Mouse (Mus musculus) forebrain, embryonic 14.5 days (tissue): Measurements from ENCODE around the gene Dock6. TPM values are rescaled to one million over a fixed set of nuclear protein-coding genes. Genes with fewer than 3 reads are reported as not detected.

ENCODE experiments used
- ATAC-seq: fragments of 200-750 bp; cut with Nextera tagmentation; 2 replicates; pipeline ENCODE4 v1.8.0; 2017; ENCODE audit warnings: mild to moderate bottlenecking, moderate library complexity
- DNase-seq: peaks from one replicate; pipeline ENCODE4 v3.0.0-alpha.2; 2015; ENCODE audit warnings: low spot score
- H3K27ac ChIP-seq: fragments of 300-500 bp; sonication (generic); 2 replicates; pipeline ENCODE4 v1.5.1; 2014; ENCODE audit warnings: low read depth, mild to moderate bottlenecking, control low read depth, low read length, moderate library complexity
- H3K27me3 ChIP-seq: fragments of 300-500 bp; sonication (generic); replicated peaks from 2 replicates; pipeline ENCODE4 v1.6.1; 2014; ENCODE audit warnings: low read length, control low read depth, mixed read lengths; ENCODE audit not compliant: control insufficient read depth, insufficient read depth
- H3K36me3 ChIP-seq: fragments of 300-500 bp; sonication (generic); 2 replicates; pipeline ENCODE4 v1.6.1; 2014; ENCODE audit warnings: low read length, control low read depth; ENCODE audit not compliant: control insufficient read depth, insufficient read depth
- H3K4me1 ChIP-seq: fragments of 300-500 bp; sonication (generic); 2 replicates; pipeline ENCODE4 v1.6.1; 2014; ENCODE audit warnings: antibody characterized with exemption, low read length, control low read depth; ENCODE audit not compliant: control insufficient read depth, insufficient read depth
- H3K4me2 ChIP-seq: fragments of 300-500 bp; sonication (generic); 2 replicates; pipeline ENCODE4 v1.6.1; 2014; ENCODE audit warnings: mild to moderate bottlenecking, control low read depth, low read length
- H3K4me3 ChIP-seq: fragments of 300-500 bp; sonication (generic); 2 replicates; pipeline ENCODE4 v1.5.1; 2014; ENCODE audit warnings: low read depth, low read length, control low read depth
- H3K9ac ChIP-seq: fragments of 300-500 bp; sonication (generic); 2 replicates; pipeline ENCODE4 v1.6.1; 2014; ENCODE audit warnings: mild to moderate bottlenecking, low read length, control low read depth, moderate library complexity
- H3K9me3 ChIP-seq: fragments of 300-500 bp; sonication (generic); replicated peaks from 2 replicates; pipeline ENCODE4 v1.6.1; 2016; ENCODE audit warnings: low read length, control low read depth, mixed read lengths; ENCODE audit not compliant: control insufficient read depth
- WGBS: fragments of 180-500 bp; shearing (Covaris S2); extraction: QIAGEN DNeasy Blood & Tissue Kit; methylation state at CpG from one replicate; pipeline ENCODE4 v1.1.7; 2014; 5-methylcytosine and 5-hydroxymethylcytosine counted together
- polyA plus RNA-seq: library from polyadenylated mRNA; unstranded; fragments of >200 nt; fragmentation: Nextera tagmentation; extraction: Ambion mirVana; gene quantifications from 2 replicates; pipeline ENCODE4 v1.2.1, GENCODE M21; 2014

Gene Dock6
- polyA plus RNA-seq, 1 experiment from 2014 or later = 6.7 TPM

- ATAC-seq (no peak), DNase-seq (no peak)
- Histone ChIP-seq H3K4me2 (no peak overlapping the region), H3K9ac (no peak overlapping the region), H3K27ac (no peak overlapping the region), H3K27me3 (no peaks in the 10 kb centered on the region), H3K4me1 (no peaks in the 10 kb centered on the region), H3K4me3 (no peak overlapping the region), H3K9me3 (no peaks in the 10 kb centered on the region), H3K36me3 (no peaks in the 10 kb centered on the region)
- WGBS = 66% methylated on average over 10 of the region's 10 CpGs
These were observed 28.1 kb downstream of the Dock6 start for GRCm38 (mm10) chr9:21824366-21824765.

DNA sequence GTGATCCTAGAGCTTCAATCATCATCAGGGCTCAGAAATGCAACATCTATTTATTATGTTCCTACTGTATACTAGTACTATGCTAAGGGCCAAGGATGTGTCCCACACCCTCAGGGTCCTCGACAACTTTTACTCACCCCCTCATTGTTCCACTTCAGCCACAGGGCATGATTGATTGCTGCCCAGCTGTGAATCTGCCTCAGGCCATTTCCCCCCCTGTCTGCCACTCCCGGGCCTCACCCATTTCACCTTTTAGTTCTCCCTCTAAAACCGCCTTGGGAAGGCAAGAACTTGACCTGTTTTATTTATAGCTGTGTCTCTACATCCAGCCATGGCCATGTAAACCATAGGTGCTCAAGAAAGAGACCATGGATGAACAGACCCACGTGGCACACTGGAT lies 28.5 kb downstream of the Dock6 start:
- no peaks in the 10 kb centered on the region for H3K36me3 ChIP-seq
- H3K4me2 ChIP-seq = no peak overlapping the region
- no peaks in the 10 kb centered on the region for H3K9me3 ChIP-seq
- no peaks in the 10 kb centered on the region for H3K27me3 ChIP-seq
- H3K27ac ChIP-seq = no peak overlapping the region
- no peak for DNase-seq
- no peak for ATAC-seq
- H3K9ac ChIP-seq = no peak overlapping the region
- H3K4me3 ChIP-seq = no peak overlapping the region
- H3K4me1 ChIP-seq = no peaks in the 10 kb centered on the region
- WGBS = 68% methylated on average over 4 of the region's 4 CpGs

- Histone ChIP-seq H3K4me3 (no peak overlapping the region), H3K9me3 (no peaks in the 10 kb centered on the region), H3K4me2 (no peak overlapping the region), H3K27me3 (no peaks in the 10 kb centered on the region), H3K27ac (no peak overlapping the region), H3K36me3 (no peaks in the 10 kb centered on the region), H3K4me1 (no peaks in the 10 kb centered on the region), H3K9ac (no peak overlapping the region)
- 81% methylated on average over 6 of the region's 6 CpGs for WGBS
- no peak for DNase-seq
- ATAC-seq = no peak
These were observed 29.7 kb downstream of the Dock6 start for GRCm38 (mm10) chr9:21822686-21823085.

DNA sequence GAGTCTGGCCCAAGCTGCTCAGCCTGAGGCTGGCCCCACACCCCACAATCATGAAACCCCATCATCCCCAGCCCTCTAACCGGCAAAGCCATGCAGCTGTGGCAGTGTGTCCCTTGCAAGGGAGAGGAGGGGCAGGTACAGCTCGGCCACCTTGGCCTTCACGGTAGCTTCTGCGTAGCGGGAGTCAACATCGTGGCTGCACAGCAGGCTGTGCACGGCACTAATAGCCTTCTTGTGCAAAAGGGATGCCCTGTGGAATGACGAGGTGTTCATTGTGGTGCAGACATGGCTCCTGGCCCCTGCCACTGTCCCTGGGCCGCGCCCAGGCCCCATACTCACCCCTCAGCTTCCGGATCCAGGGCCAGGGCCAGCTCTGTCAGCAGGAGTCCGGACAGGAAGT lies 32.3 kb downstream of the Dock6 start:
- no peaks in the 10 kb centered on the region for H3K9me3 ChIP-seq
- H3K36me3 ChIP-seq = no peaks in the 10 kb centered on the region
- H3K4me1 ChIP-seq = no peaks in the 10 kb centered on the region
- no peak for ATAC-seq
- WGBS = 89% methylated on average over 12 of the region's 12 CpGs
- no peaks in the 10 kb centered on the region for H3K27me3 ChIP-seq
- no peak overlapping the region for H3K9ac ChIP-seq
- H3K4me3 ChIP-seq = no peak overlapping the region
- no peak overlapping the region for H3K27ac ChIP-seq
- DNase-seq = no peak
- H3K4me2 ChIP-seq = no peak overlapping the region

DNA sequence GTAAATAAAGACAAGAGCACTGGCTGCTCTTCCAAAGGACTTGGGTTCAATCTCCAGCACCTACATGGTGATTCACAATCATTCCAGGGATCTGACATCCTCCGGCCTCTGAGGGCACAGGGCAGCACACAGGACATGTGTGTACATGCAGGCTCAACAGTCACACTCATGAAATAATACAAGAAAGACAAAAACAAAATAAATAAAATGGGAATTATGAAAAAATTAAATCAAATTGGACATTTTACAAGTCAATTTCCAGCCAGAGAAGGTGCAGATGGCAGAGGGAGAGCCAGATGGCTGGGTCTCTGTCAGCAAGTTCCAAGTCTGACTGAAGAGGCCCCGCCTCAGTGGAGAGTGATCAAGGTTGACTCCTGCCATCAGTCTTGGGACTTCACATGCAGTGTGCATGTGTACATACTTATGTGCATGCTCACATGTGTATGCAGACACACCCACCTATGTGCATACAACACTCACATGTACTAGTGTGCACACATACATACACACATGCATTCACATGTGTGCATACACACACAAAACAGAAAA lies 33.2 kb downstream of the Dock6 start:
- DNase-seq = peak; percentile 47
- Histone ChIP-seq H3K9me3 (no peaks in the 10 kb centered on the region), H3K4me2 (no peak overlapping the region), H3K4me1 (no peaks in the 10 kb centered on the region), H3K27ac (peak overlapping the region; percentile 33; the same call in 1 of the 2 replicates), H3K27me3 (no peaks in the 10 kb centered on the region), H3K36me3 (0 out of 2 replicates have a peak, but pooled peaks cover 1% of the 10 kb centered on the region), H3K9ac (no peak overlapping the region), H3K4me3 (no peak overlapping the region)
- peak; percentile 50; the same call in 1 of the 2 replicates for ATAC-seq
- 86% methylated on average over 2 of the region's 2 CpGs for WGBS

DNA sequence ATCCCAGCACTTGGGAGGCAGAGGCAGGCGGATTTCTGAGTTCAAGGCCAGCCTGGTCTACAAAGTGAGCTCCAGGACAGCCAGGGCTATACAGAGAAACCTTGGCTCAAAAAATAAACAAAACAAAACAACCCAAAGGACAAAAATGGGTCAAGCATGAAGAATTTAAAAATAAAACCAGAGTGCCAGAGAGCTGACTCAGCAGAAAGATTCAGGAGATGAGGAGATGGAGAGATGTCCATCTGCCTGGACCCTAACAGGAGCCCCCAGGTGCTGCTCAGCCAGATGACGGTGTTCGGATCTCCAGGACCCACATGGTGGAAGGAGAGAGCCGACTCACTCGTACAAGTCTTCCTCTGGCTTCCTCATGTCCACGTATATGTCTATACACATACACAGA lies 33.9 kb downstream of the Dock6 start:
- H3K36me3 ChIP-seq = 0 out of 2 replicates have a peak, but pooled peaks cover 4% of the 10 kb centered on the region
- H3K4me1 ChIP-seq = no peaks in the 10 kb centered on the region
- no peak overlapping the region for H3K4me3 ChIP-seq
- H3K27me3 ChIP-seq = no peaks in the 10 kb centered on the region
- H3K27ac ChIP-seq = no peak overlapping the region
- no peak for ATAC-seq
- H3K9me3 ChIP-seq = no peaks in the 10 kb centered on the region
- 92% methylated on average over 6 of the region's 6 CpGs for WGBS
- DNase-seq = no peak
- H3K9ac ChIP-seq = no peak overlapping the region
- H3K4me2 ChIP-seq = no peak overlapping the region

GRCm38 (mm10) chr9:21818125-21818524 lies 34.3 kb downstream of the Dock6 start:
- WGBS = 77% methylated on average over 4 of the region's 4 CpGs
- 0 out of 2 replicates have a peak, but pooled peaks cover 4% of the 10 kb centered on the region for H3K36me3 ChIP-seq
- no peak overlapping the region for H3K4me3 ChIP-seq
- H3K9ac ChIP-seq = no peak overlapping the region
- no peaks in the 10 kb centered on the region for H3K9me3 ChIP-seq
- DNase-seq (no peak), ATAC-seq (no peak)
- H3K4me2 ChIP-seq = no peak overlapping the region
- H3K27ac ChIP-seq = no peak overlapping the region
- H3K4me1 ChIP-seq = no peaks in the 10 kb centered on the region
- H3K27me3 ChIP-seq = no peaks in the 10 kb centered on the region

DNA sequence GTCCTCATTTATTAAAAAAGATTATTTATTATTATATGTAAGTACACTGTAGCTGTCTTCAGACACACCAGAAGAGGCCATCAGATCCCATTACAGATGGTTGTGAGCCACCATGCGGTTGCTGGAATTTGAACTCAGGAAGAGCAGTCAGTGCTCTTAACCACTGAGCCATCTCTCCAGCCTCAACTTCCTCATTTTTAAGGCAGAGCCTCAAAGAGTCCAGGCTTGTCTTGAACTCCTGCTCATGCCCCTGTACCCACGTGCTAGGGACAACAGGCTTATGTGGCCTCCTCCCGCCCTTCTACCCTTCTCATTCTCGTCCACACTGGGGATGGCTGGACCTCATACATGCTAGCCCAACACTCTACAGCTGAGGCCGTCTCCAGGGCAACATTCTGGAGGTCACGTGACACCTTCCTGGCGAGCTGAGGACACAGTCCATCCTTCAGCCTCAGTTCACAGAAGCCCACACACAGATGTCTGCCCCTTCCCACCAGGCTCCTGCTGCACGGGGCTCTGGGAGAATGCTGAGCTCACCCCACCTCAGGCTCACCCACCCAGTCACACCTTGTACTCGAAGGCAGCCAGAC lies 35.6 kb downstream of the Dock6 start:
- Histone ChIP-seq H3K4me2 (no peak overlapping the region), H3K4me1 (no peaks in the 10 kb centered on the region), H3K4me3 (no peak overlapping the region), H3K9me3 (no peaks in the 10 kb centered on the region), H3K9ac (no peak overlapping the region), H3K27ac (no peak overlapping the region), H3K27me3 (no peaks in the 10 kb centered on the region), H3K36me3 (0 out of 2 replicates have a peak, but pooled peaks cover 4% of the 10 kb centered on the region)
- DNase-seq (no peak), ATAC-seq (no peak)
- WGBS = 76% methylated on average over 9 of the region's 9 CpGs

DNA sequence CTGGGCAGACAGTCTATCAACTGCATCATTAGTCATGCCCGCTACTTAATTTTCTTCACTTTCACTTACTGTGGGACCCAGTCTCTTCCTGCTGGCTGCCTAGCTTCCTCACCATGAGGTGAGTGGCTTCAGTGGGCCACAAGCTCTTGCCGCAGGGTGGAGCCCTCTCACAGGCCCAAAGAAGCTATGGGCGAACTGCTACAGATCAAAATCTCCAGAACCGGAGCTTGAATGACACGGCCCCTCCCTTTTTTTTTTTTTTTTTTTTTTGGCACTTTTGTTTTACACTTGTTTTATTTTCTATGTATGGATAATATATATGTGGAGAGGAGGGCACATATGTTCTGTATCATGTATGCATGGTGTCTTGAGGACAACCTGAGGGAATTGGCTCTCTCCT lies 41.3 kb downstream of the Dock6 start:
- Histone ChIP-seq H3K27ac (no peak overlapping the region), H3K4me2 (no peak overlapping the region), H3K9ac (no peak overlapping the region), H3K36me3 (0 out of 2 replicates have a peak, but pooled peaks cover 4% of the 10 kb centered on the region), H3K4me1 (no peaks in the 10 kb centered on the region), H3K9me3 (no peaks in the 10 kb centered on the region), H3K4me3 (no peak overlapping the region), H3K27me3 (no peaks in the 10 kb centered on the region)
- DNase-seq (no peak), ATAC-seq (no peak)
- WGBS = 84% methylated on average over 5 of the region's 5 CpGs
